Mouse (Mus musculus): ENCODE results near the gene Usp31.

GRCm38 (mm10) chr7:121685140-121685984 is 21.7 kb downstream of the Usp31 start:
- TF ChIP-seq POLR2A (IDR thresholded peaks at IDR 0.05; ENCODE audit: low read depth, low read length) (no peak), HCFC1 (IDR thresholded peaks at IDR 0.05; ENCODE audit: low read depth, low read length) (no peak), MYC (IDR thresholded peaks at IDR 0.05; ENCODE audit: low read depth, low read length) (no peak), CTCF (conservative IDR thresholded peaks at IDR 0.05 in 1 of 2, IDR thresholded peaks at IDR 0.05 in 1 of 2; ENCODE audit: low read depth in 2 of 2, low read length in 2 of 2) (no peak), ZC3H11A (IDR thresholded peaks at IDR 0.05; ENCODE audit: low read depth, low read length) (no peak), TCF12 (IDR thresholded peaks at IDR 0.05; ENCODE audit: low read depth, low read length) (no peak), EP300 (IDR thresholded peaks at IDR 0.05; ENCODE audit: low read length) (no peak), MAFK (IDR thresholded peaks at IDR 0.05; ENCODE audit: insufficient replicate concordance, low read length) (no peak)

Data from CH12.LX (cell line).